Mouse (Mus musculus) heart, postnatal 0 days (tissue): ENCODE measurements around the gene Zc3h7a. TPM values are rescaled to one million over a fixed set of nuclear protein-coding genes. Genes with fewer than 3 reads are reported as not detected.

Source experiments
- ATAC-seq: fragments of 200-750 bp; cut with Nextera tagmentation; 2 replicates; pipeline ENCODE4 v1.8.0; 2017; ENCODE audit warnings: low read depth, moderate number of reproducible peaks, moderate library complexity; ENCODE audit not compliant: insufficient read depth
- DNase-seq: peaks from one replicate; pipeline ENCODE4 v3.0.0-alpha.2; 2016; ENCODE audit warnings: low spot score
- H3K27ac ChIP-seq: fragments of 300-500 bp; sonication (generic); 2 replicates; pipeline ENCODE4 v1.5.1; 2014; ENCODE audit warnings: low read depth, mild to moderate bottlenecking
- H3K27me3 ChIP-seq: fragments of 300-500 bp; sonication (generic); 2 replicates; pipeline ENCODE4 v1.6.1; 2014; ENCODE audit warnings: low read length, mixed read lengths; ENCODE audit not compliant: control insufficient read depth, insufficient read depth
- H3K36me3 ChIP-seq: fragments of 300-500 bp; sonication (generic); replicated peaks from 2 replicates; pipeline ENCODE4 v1.6.1; 2014; ENCODE audit warnings: low read length, mixed read lengths; ENCODE audit not compliant: control insufficient read depth, insufficient read depth
- H3K4me1 ChIP-seq: fragments of 300-500 bp; sonication (generic); 2 replicates; pipeline ENCODE4 v1.6.1; 2014; ENCODE audit warnings: antibody characterized with exemption; ENCODE audit not compliant: control insufficient read depth, insufficient read depth
- H3K4me2 ChIP-seq: fragments of 300-500 bp; sonication (generic); 2 replicates; pipeline ENCODE4 v1.6.1; 2014; ENCODE audit warnings: low read depth, mild to moderate bottlenecking, low read length, moderate library complexity
- H3K4me3 ChIP-seq: fragments of 300-500 bp; sonication (generic); 2 replicates; pipeline ENCODE4 v1.5.1; 2014; ENCODE audit warnings: low read depth, low read length
- H3K9ac ChIP-seq: fragments of 300-500 bp; sonication (generic); replicated peaks from 2 replicates; pipeline ENCODE4 v1.6.1; 2014; ENCODE audit warnings: low read depth, low read length, mixed read lengths
- H3K9me3 ChIP-seq: fragments of 300-500 bp; sonication (generic); replicated peaks from 2 replicates; pipeline ENCODE4 v1.6.1; 2016; ENCODE audit warnings: low read length; ENCODE audit not compliant: control insufficient read depth
- CTCF ChIP-seq: IDR thresholded peaks from 2 replicates; pipeline ENCODE4 v1.5.1; 2016; ENCODE audit warnings: antibody characterized with exemption, control low read depth, low read depth
- EP300 ChIP-seq: IDR thresholded peaks from 2 replicates; pipeline ENCODE4 v1.6.1; 2016; ENCODE audit warnings: antibody characterized with exemption, low read depth
- WGBS: fragments of 180-500 bp; shearing (Covaris S2); extraction: QIAGEN DNeasy Blood & Tissue Kit; methylation state at CpG from one replicate; pipeline ENCODE4 v1.1.7; 2014; 5-methylcytosine and 5-hydroxymethylcytosine counted together
- polyA plus RNA-seq: library from polyadenylated mRNA; unstranded; fragments of >200 nt; fragmentation: Nextera tagmentation; extraction: Ambion mirVana; gene quantifications from 2 replicates; pipeline ENCODE4 v1.2.1, GENCODE M21; 2015
- total RNA-seq: library from RNA; depleted of rRNA; stranded (reverse); fragments of >200 nt; gene quantifications from 2 replicates; pipeline ENCODE4 v1.2.3, GENCODE M21; 2014; ENCODE audit warnings: low replicate concordance; rRNA removed

The Zc3h7a gene
- total RNA-seq (38.1 and 51.7 TPM in 2 replicates), polyA plus RNA-seq (28.6 and 30.3 TPM in 2 replicates)

DNA sequence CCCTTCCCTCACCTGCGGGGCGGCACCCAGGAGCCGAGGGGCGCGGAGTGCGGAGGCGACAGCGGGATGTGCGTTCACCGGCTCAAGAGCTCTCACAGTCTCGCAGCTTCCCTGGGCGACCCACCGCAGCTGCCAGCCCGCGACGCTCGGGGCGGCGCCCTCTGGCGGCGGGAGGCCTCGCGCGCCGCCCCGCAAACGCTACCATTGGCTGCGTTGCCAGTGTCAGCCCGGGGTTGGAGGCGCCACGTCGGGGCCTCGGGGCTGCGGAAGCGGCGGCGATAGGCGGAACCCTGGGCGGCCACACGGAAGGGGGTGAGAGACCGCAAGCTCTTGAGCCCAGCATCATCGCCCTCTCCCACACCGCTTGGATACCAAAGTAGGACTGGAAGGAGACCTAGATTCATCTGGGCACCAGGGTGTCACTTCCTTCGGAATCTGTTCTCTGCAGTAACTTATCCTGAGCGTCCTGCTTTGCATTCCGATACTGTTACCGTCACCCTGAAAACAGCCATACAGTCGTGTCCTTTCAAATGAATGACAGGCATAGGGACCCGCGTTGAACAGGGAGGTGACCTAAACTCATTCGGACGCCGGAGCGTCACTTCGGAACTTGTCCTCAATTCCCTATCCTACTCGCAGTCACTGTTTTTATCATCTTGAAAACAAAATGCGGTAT is at the start of gene Zc3h7a:
Zc3h7a (minus strand) TSS at position 186 of the 676 bp plus-strand sequence.
- peak within 1 kb of the TSS; percentile 88 for H3K4me2 ChIP-seq
- H3K4me3 ChIP-seq, result peak within 1 kb of the TSS; percentile 95
- H3K4me1 ChIP-seq, result peaks cover 7% of the 10 kb centered on the region
- TF ChIP-seq EP300, result no peak
- TF ChIP-seq CTCF, result peak; percentile 55
- peak; percentile 91 for ATAC-seq
- H3K27ac ChIP-seq, result peak within 1 kb of the TSS; percentile 92
- no peaks in the 10 kb centered on the region for H3K27me3 ChIP-seq
- no peaks in the 10 kb centered on the region for H3K9me3 ChIP-seq
- no peaks in the 10 kb centered on the region for H3K36me3 ChIP-seq
- H3K9ac ChIP-seq, result peak within 1 kb of the TSS; percentile 92
- WGBS, result under 1% methylated on average over 52 of the region's 57 CpGs
- DNase-seq, result peak; percentile 89

DNA sequence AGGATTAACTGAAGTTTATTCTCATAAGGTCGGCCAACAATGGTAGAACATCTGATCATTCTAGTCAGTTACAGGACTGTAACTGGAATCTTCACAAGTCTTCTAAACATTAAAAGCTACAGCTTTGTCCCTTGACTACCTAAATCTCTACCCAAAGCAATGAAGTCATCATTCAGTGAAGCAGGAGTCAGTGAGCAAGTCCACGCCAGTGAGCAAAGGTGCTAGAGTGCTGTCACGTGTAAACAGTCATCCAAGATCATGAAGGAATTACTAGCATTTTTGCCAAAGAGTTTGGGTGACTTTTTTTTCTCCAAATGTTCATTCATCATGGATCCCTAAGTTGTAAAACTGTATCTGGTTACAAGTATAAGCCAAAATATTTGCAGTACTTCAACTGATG is 41.6 kb upstream of the Zc3h7a start:
- peaks cover 41% of the 10 kb centered on the region for H3K36me3 ChIP-seq
- no peak overlapping the region for H3K4me2 ChIP-seq
- no peaks in the 10 kb centered on the region for H3K9me3 ChIP-seq
- H3K27ac ChIP-seq, result no peak overlapping the region
- H3K4me3 ChIP-seq, result no peak overlapping the region
- 82% methylated on average over 3 of the region's 3 CpGs for WGBS
- no peaks in the 10 kb centered on the region for H3K27me3 ChIP-seq
- TF ChIP-seq CTCF (no peak), EP300 (no peak)
- DNase-seq (no peak), ATAC-seq (no peak)
- no peaks in the 10 kb centered on the region for H3K4me1 ChIP-seq
- H3K9ac ChIP-seq, result no peak overlapping the region

DNA sequence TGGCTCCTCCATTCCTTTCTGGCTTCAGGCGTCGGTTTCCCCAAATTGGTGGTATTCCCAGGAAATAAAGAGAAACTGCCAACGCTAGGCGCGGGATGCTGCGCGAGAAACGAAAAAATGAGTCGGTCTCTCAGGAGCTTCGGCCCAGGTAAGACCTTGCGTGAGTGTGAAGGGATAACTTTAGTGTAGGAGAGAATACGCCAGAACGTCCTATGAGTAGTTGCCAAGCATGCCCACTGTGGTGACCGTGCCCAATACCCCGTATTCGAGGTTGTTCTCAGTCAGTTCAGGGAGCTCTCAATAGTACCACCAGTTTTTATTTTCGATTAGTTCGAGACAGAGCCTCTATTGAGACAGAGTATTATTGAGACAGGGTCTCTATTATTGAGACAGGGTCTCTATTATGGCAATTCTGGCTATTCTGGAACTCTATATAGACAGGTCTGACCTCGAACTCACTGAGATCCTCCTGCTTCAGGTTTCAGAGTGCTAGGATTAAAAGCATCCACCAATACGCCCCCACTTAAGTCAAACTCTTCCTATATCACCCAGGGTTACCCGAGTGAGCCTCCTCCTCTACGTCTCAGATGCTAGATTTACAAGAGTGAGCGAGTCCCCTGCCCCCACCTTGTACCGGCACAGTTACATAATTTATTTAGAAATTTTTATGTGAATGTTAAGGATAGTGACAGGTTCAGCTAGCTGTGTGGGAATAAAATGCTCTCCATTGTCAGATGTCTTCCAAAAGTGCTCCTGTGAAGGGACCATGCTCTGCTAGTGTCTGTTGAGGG is 27.6 kb upstream of the Zc3h7a start:
- 5% methylated on average over 24 of the region's 24 CpGs for WGBS

DNA sequence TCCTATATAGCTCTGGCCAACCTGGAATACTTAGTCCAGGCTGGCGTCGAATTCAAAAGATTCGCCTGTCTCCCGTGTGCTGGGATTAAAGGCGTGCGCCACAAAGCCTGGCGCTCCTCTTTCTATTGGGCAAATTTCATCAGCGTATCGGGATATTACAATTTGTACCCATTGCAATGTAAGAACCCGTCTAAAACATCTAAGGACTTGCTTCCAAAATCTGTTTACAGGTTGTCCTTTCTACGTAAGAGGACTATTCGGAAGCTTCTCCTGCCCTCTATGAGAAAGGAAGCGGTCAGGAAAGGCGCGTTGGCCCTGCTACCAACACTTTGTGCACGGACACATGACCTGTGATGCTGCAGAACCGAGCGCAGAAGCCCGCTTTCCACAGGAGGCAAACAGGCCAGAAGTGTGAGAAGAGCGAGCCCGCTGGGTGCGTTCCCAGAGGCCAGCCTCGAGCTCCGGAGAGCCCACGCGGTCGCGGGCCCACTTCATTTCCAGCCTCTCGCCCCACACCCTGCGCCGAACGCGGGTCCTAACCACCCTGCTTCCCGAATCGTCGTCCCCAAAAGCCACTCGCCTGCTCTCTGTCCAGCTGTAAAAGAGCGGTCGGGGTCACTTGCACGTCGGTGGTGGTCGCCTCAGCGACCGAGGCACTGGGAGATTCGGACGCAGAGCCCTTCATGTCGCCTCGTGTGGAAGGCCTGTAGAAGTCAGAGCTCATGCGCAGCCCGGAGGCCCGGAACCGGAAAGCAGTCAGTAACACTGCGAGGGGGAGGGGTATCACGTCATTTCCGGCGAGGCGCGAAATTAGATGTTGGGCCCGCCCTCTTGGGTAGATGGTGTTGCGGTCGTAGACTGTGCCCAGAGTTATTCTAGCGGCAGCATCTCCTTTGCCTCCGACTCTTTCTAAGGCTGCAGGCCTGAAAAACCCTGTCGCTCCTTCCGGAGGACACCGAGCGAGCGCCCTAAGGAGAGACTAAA is 26.7 kb upstream of the Zc3h7a start, which contains the start of gene Rsl1d1:
Rsl1d1 (minus strand) TSS at position 761 of the 984 bp plus-strand sequence.
- TF ChIP-seq CTCF (no peak), EP300 (no peak)
- peak within 1 kb of the TSS; percentile 80 for H3K4me2 ChIP-seq
- under 1% methylated on average over 68 of the region's 68 CpGs for WGBS

More for the DNA sequence above, 27.6 kb upstream of the Zc3h7a start:
- H3K36me3 ChIP-seq, result peaks cover 33% of the 10 kb centered on the region
- TF ChIP-seq EP300 (no peak), CTCF (no peak)
- no peaks in the 10 kb centered on the region for H3K27me3 ChIP-seq
- H3K4me3 ChIP-seq, result peak overlapping the region; percentile 89
- no peaks in the 10 kb centered on the region for H3K9me3 ChIP-seq
- peak overlapping the region; percentile 85 for H3K27ac ChIP-seq
- peaks cover 20% of the 10 kb centered on the region for H3K4me1 ChIP-seq
- H3K4me2 ChIP-seq, result peak overlapping the region; percentile 80
- ATAC-seq (no peak), DNase-seq (no peak)
- peak overlapping the region; percentile 86 for H3K9ac ChIP-seq

More for the DNA sequence above, 26.7 kb upstream of the Zc3h7a start, which contains the start of gene Rsl1d1:
- H3K36me3 ChIP-seq, result peaks cover 42% of the 10 kb centered on the region
- H3K27me3 ChIP-seq, result no peaks in the 10 kb centered on the region
- peak within 1 kb of the TSS; percentile 85 for H3K27ac ChIP-seq
- H3K4me3 ChIP-seq, result peak within 1 kb of the TSS; percentile 89
- peak; percentile 98 for DNase-seq
- H3K4me1 ChIP-seq, result peaks cover 20% of the 10 kb centered on the region
- no peaks in the 10 kb centered on the region for H3K9me3 ChIP-seq
- ATAC-seq, result peak; percentile 99
- peak within 1 kb of the TSS; percentile 86 for H3K9ac ChIP-seq
